In genomic region chr11:46090036-46090725, GRCm38 (mm10) we compare ENCODE assay signal across 11 mouse cellular contexts. TPM values are rescaled to one million over a fixed set of nuclear protein-coding genes. Genes with fewer than 3 reads are reported as not detected.
DNase-seq lines count a peak whose midpoint lies in the region; ATAC-seq and TF ChIP-seq lines count a peak whose summit lies in the region.
"Had no signal": no experiment of that assay in that cellular context is flagged by ENCODE, and none has a peak within 500 bp of the region (broad histone marks: within the 10 kb centered on the region; RNA-seq: fewer than 3 reads in every experiment).

No protein-coding gene starts in this region.

- no peaks in the 10 kb centered on the region for H3K27me3 ChIP-seq in heart, embryonic 15.5 days
- H3K27me3 ChIP-seq in neural tube, embryonic 15.5 days (replicated peaks) = no peaks in the 10 kb centered on the region
- H3K27me3 ChIP-seq: embryonic facial prominence, embryonic 15.5 days had no signal

- intact Hi-C loops in heart, postnatal 14 days (cut with DNase I) = no loop called here

- no peak overlapping the region for H3K9ac ChIP-seq in heart, embryonic 15.5 days
- no peak overlapping the region for H3K9ac ChIP-seq in neural tube, embryonic 15.5 days (replicated peaks)
- H3K9ac ChIP-seq: embryonic facial prominence, embryonic 15.5 days had no signal

- peaks cover 71% of the 10 kb centered on the region for H3K4me1 ChIP-seq in heart, embryonic 15.5 days (replicated peaks)
- peaks cover 33% of the 10 kb centered on the region for H3K4me1 ChIP-seq in embryonic fibroblast, embryonic 13.5 days (ENCODE audit: control insufficient read depth, insufficient read depth, low read length)
- H3K4me1 ChIP-seq in neural tube, embryonic 15.5 days = peaks cover 17% of the 10 kb centered on the region

- ATAC-seq in heart, embryonic 15.5 days (replicated peaks; ENCODE audit: insufficient number of reproducible peaks, insufficient read depth, low FRiP score, low read depth) = no peak
- no peak for ATAC-seq in neural tube, embryonic 15.5 days (ENCODE audit: low FRiP score)

- no peak for DNase-seq in heart, postnatal 14 days
- DNase-seq in CD8-positive naive resting alpha-beta T cell, adult 2 months (ENCODE audit: low read depth in 2 of 2, low spot score in 2 of 2) = peak; percentile 33 to 50
- no peak for DNase-seq in layer of hippocampus, postnatal 10 days (ENCODE audit: low spot score in 2 of 2)
- no peak for DNase-seq in embryo, embryonic 10 days (ENCODE audit: low spot score)
- DNase-seq in spleen, postnatal 10 days (ENCODE audit: low spot score in 2 of 2) = no peak
- DNase-seq: gastrocnemius, postnatal 36 days had no signal

- 79% methylated on average over 10 of the region's 10 CpGs for WGBS in heart, embryonic 15.5 days
- 91% methylated on average over 10 of the region's 10 CpGs for WGBS in neural tube, embryonic 15.5 days

- H3K27ac ChIP-seq in heart, embryonic 15.5 days = peak overlapping the region; percentile 70
- H3K27ac ChIP-seq in embryonic fibroblast, embryonic 13.5 days (ENCODE audit: insufficient read depth, low read length) = peak overlapping the region; percentile 83
- 0 out of 2 replicates have a peak overlapping the region, but pooled peaks have one; percentile 28 for H3K27ac ChIP-seq in neural tube, embryonic 15.5 days (replicated peaks)
- H3K27ac ChIP-seq: embryonic facial prominence, embryonic 15.5 days; midbrain, embryonic 10.5 days had no signal

- H3K36me3 ChIP-seq in heart, embryonic 15.5 days = peaks cover 18% of the 10 kb centered on the region; the same call in 1 of the 2 replicates
- H3K36me3 ChIP-seq in neural tube, embryonic 15.5 days = peaks cover 8% of the 10 kb centered on the region

- no peaks in the 10 kb centered on the region for H3K9me3 ChIP-seq in heart, embryonic 15.5 days (replicated peaks)
- no peaks in the 10 kb centered on the region for H3K9me3 ChIP-seq in neural tube, embryonic 15.5 days (replicated peaks)
- H3K9me3 ChIP-seq: embryonic facial prominence, embryonic 15.5 days; midbrain, embryonic 10.5 days had no signal

- no peak overlapping the region for H3K4me3 ChIP-seq in heart, embryonic 15.5 days
- H3K4me3 ChIP-seq in embryonic fibroblast, embryonic 13.5 days (ENCODE audit: insufficient read depth, low read length) = no peak overlapping the region
- no peak overlapping the region for H3K4me3 ChIP-seq in neural tube, embryonic 15.5 days (replicated peaks)
- H3K4me3 ChIP-seq: embryonic facial prominence, embryonic 15.5 days; midbrain, embryonic 10.5 days had no signal

- TF ChIP-seq POLR2A in embryonic fibroblast, embryonic 13.5 days (IDR thresholded peaks at IDR 0.05; ENCODE audit: low read depth, low read length) = no peak

- no peak overlapping the region for H3K4me2 ChIP-seq in heart, embryonic 15.5 days
- H3K4me2 ChIP-seq in neural tube, embryonic 15.5 days = no peak overlapping the region
- H3K4me2 ChIP-seq: embryonic facial prominence, embryonic 15.5 days had no signal

- TF ChIP-seq CTCF in embryonic fibroblast, embryonic 13.5 days (IDR thresholded peaks at IDR 0.05; ENCODE audit: borderline replicate concordance, insufficient read depth, low read length) = no peak

RNA-seq across cellular contexts. Expression of gene Adam19, which starts 34.4 kb away (rescaled TPM):
- 19.6 and 26.5 TPM in 2 replicates for polyA plus RNA-seq in heart, embryonic 15.5 days (2015; fragmentation: Nextera tagmentation; extraction: Ambion mirVana)
- total RNA-seq in heart, postnatal 14 days (2021) = 10 to 100 TPM; 56.8 to 77.7 TPM
- 91.6 and 111 TPM in 2 replicates for polyA plus RNA-seq in embryonic fibroblast, embryonic 13.5 days (2011; ENCODE audit: insufficient read length, low read depth, missing spikeins)
- 13.7 and 16.8 TPM in 2 replicates for polyA plus RNA-seq in neural tube, embryonic 15.5 days (2015; fragmentation: Nextera tagmentation; extraction: Ambion mirVana)
- 10 to 100 TPM; 34.4 to 36.0 TPM for total RNA-seq in layer of hippocampus, postnatal 10 days (2021)

RNA-seq across cellular contexts. Expression of gene Gm12166, which starts 38.1 kb away (rescaled TPM):
- polyA plus RNA-seq in heart, embryonic 15.5 days (2015; fragmentation: Nextera tagmentation; extraction: Ambion mirVana) = 2.9 and 4.4 TPM in 2 replicates
- total RNA-seq in heart, postnatal 14 days (2021) = 1 to 10 TPM; 2.3 to 3.1 TPM
- polyA plus RNA-seq in embryonic fibroblast, embryonic 13.5 days (2011; ENCODE audit: insufficient read length, low read depth, missing spikeins) = 3.0 and 15.8 TPM in 2 replicates
- polyA plus RNA-seq in neural tube, embryonic 15.5 days (2015; fragmentation: Nextera tagmentation; extraction: Ambion mirVana) = 4.5 and 6.6 TPM in 2 replicates
- total RNA-seq in layer of hippocampus, postnatal 10 days (2021) = 1 to 10 TPM; 3.6 to 3.7 TPM

Comparison
In these comparisons a context has a peak if more than half of its experiments do, and no peak if none do; other contexts are left out.
1. H3K27ac ChIP-seq: peak in every context shown above with its lines; median percentile 83 in embryonic fibroblast, embryonic 13.5 days; 70 in heart, embryonic 15.5 days; 28 in neural tube, embryonic 15.5 days.
2. DNase-seq: peak in CD8-positive naive resting alpha-beta T cell, adult 2 months (2 of 2); none in heart, postnatal 14 days (0 of 2), layer of hippocampus, postnatal 10 days (0 of 2), embryo, embryonic 10 days (single experiment) and spleen, postnatal 10 days (0 of 2).